Mouse (Mus musculus) midbrain, embryonic 11.5 days (tissue): ENCODE data around the gene Mff. TPM values are rescaled to one million over a fixed set of nuclear protein-coding genes. Genes with fewer than 3 reads are reported as not detected.
A peak's percentile ranks its signal among the peaks of the same experiment; 100 is the strongest.

Experiments
- ATAC-seq: fragments of 200-750 bp; cut with Nextera tagmentation; 2 replicates; pipeline ENCODE4 v1.8.0; 2017; ENCODE audit warnings: moderate TSS enrichment, moderate library complexity; ENCODE audit not compliant: low FRiP score
- DNase-seq: peaks from one replicate; pipeline ENCODE4 v3.0.0; 2015; ENCODE audit warnings: low spot score; ENCODE audit errors: missing footprints
- H3K27ac ChIP-seq: fragments of 300-500 bp; sonication (generic); 2 replicates; pipeline ENCODE4 v1.5.1; 2014; ENCODE audit warnings: low read depth, low read length
- H3K27me3 ChIP-seq: fragments of 300-500 bp; sonication (generic); 2 replicates; pipeline ENCODE4 v1.6.1; 2014; ENCODE audit warnings: mild to moderate bottlenecking, low read length, moderate library complexity, mixed read lengths; ENCODE audit not compliant: control insufficient read depth, insufficient read depth
- H3K36me3 ChIP-seq: fragments of 300-500 bp; sonication (generic); 2 replicates; pipeline ENCODE4 v1.6.1; 2014; ENCODE audit warnings: mild to moderate bottlenecking, low read length, moderate library complexity, mixed read lengths; ENCODE audit not compliant: control insufficient read depth, insufficient read depth
- H3K4me1 ChIP-seq: fragments of 300-500 bp; sonication (generic); 2 replicates; pipeline ENCODE4 v1.6.1; 2014; ENCODE audit warnings: low read length; ENCODE audit not compliant: control insufficient read depth, insufficient read depth
- H3K4me2 ChIP-seq: fragments of 300-500 bp; sonication (generic); 2 replicates; pipeline ENCODE4 v1.6.1; 2014; ENCODE audit warnings: mild to moderate bottlenecking, moderate library complexity
- H3K4me3 ChIP-seq: fragments of 300-500 bp; sonication (generic); 2 replicates; pipeline ENCODE4 v1.5.1; 2014; ENCODE audit warnings: low read depth, low read length
- H3K9ac ChIP-seq: fragments of 300-500 bp; sonication (generic); 2 replicates; pipeline ENCODE4 v1.6.1; 2014; ENCODE audit warnings: low read length
- H3K9me3 ChIP-seq: fragments of 300-500 bp; sonication (generic); 2 replicates; pipeline ENCODE4 v1.6.1; 2016; ENCODE audit warnings: low read length; ENCODE audit not compliant: control insufficient read depth
- WGBS: fragments of 180-500 bp; shearing (Covaris S2); extraction: QIAGEN DNeasy Blood & Tissue Kit; methylation state at CpG from one replicate; pipeline ENCODE4 v1.1.7; 2014; 5-methylcytosine and 5-hydroxymethylcytosine counted together
- polyA plus RNA-seq: library from polyadenylated mRNA; unstranded; fragments of >200 nt; fragmentation: Nextera tagmentation; extraction: Ambion mirVana; gene quantifications from 2 replicates; pipeline ENCODE4 v1.2.1, GENCODE M21; 2014

The Mff gene
- polyA plus RNA-seq, 1 experiment from 2014 or later = 288 TPM

DNA sequence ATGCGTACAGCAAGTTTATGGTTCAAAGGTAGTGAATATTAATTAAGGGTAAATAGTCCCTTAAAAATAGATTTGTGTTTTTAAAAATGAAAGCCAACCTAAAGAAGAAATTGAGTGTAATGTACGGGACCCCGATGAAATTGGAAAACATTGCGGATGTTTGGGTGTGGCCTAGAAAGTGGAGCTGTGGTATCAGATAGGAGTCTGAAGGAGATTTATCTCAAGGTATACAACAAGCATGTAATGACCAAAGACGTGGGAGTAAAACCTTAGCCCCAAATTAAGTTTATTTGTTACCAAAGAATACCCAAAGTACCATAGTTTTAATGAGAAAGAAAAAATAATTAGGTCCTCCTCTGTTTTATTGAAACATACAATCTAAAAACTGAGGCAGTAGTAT, 1.8 kb downstream of the Mff start:
- DNase-seq (no peak), ATAC-seq (no peak)
- H3K9me3 ChIP-seq = no peaks in the 10 kb centered on the region
- no peak overlapping the region for H3K27ac ChIP-seq
- H3K9ac ChIP-seq = no peak overlapping the region
- 95% methylated on average over 5 of the region's 5 CpGs for WGBS
- no peak overlapping the region for H3K4me3 ChIP-seq
- peaks cover 8% of the 10 kb centered on the region for H3K4me1 ChIP-seq
- no peaks in the 10 kb centered on the region; the same call in 1 of the 2 replicates for H3K27me3 ChIP-seq
- H3K36me3 ChIP-seq = peaks cover 4% of the 10 kb centered on the region
- H3K4me2 ChIP-seq = no peak overlapping the region

DNA sequence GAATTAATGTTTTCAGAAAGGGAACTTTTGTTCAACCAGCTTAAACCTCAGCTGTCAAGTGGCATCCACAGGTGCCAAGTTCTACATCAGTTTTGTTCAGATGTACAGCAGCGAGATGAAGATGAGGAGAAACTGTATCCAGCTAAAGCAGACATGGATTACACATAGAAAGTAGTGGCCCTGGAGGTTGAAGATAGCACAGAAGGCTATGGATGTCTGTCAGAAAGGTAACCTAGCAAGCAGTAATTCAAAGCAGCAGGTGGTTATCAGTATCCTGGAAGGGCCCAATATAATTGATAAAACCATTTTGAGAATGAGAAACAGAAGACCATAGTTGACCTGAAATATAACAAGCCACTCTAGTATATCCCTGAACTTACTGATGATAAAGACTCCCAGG, 8.7 kb downstream of the Mff start:
- Histone ChIP-seq H3K27me3 (no peaks in the 10 kb centered on the region), H3K4me2 (no peak overlapping the region), H3K27ac (no peak overlapping the region), H3K9me3 (no peaks in the 10 kb centered on the region), H3K4me3 (no peak overlapping the region), H3K36me3 (peaks cover 9% of the 10 kb centered on the region), H3K9ac (no peak overlapping the region), H3K4me1 (no peaks in the 10 kb centered on the region)
- 89% methylated on average over 1 of the region's 1 CpGs for WGBS
- ATAC-seq (no peak), DNase-seq (no peak)

DNA sequence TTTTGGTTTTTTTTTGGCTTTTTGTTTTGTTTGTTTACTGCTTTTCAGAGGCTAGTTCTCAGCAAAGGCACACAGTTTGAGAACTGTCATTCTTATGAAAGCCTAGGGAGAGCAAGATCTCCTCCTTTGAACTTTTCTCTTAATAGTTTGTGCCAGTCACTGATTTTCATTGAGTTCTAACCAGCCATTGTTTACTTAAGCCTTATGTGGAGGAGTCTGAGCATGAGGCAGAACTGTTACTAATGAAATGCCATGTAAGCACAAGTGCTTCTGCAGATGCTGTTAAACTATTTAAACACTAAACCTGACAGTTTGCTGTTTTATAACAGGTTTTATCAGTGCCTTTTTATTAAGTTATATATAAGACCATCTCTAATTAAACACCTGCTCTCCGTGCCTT, 13.4 kb downstream of the Mff start:
- no peak for DNase-seq
- Histone ChIP-seq H3K4me2 (no peak overlapping the region), H3K9me3 (no peaks in the 10 kb centered on the region), H3K4me1 (no peaks in the 10 kb centered on the region), H3K4me3 (no peak overlapping the region), H3K27me3 (no peaks in the 10 kb centered on the region), H3K9ac (no peak overlapping the region), H3K27ac (no peak overlapping the region), H3K36me3 (peaks cover 2% of the 10 kb centered on the region; the same call in 1 of the 2 replicates)
- no peak for ATAC-seq
- WGBS = 92% methylated on average over 1 of the region's 1 CpGs

DNA sequence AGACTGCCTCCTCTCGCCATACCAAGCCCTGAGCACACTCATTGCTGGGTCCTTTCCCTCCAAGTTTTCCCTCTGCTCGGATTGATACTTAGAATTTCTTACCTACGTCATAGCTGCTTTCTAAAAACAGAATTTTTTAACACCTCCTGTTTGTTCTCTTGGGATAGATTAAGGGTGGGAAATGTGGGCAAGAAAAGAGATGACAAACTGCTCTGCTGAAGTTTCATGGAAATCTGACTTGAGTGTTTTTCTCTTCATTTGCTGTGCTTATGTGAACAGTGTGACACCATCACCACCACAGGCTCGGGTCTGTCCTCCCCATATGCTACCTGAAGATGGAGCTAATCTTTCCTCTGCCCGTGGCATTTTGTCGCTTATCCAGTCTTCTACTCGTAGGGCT, 16.8 kb downstream of the Mff start:
- Histone ChIP-seq H3K27ac (no peak overlapping the region), H3K4me3 (no peak overlapping the region), H3K36me3 (no peaks in the 10 kb centered on the region), H3K4me2 (no peak overlapping the region), H3K9ac (no peak overlapping the region), H3K9me3 (no peaks in the 10 kb centered on the region), H3K4me1 (no peaks in the 10 kb centered on the region), H3K27me3 (no peaks in the 10 kb centered on the region)
- ATAC-seq (no peak), DNase-seq (no peak)
- WGBS = 92% methylated on average over 7 of the region's 7 CpGs

DNA sequence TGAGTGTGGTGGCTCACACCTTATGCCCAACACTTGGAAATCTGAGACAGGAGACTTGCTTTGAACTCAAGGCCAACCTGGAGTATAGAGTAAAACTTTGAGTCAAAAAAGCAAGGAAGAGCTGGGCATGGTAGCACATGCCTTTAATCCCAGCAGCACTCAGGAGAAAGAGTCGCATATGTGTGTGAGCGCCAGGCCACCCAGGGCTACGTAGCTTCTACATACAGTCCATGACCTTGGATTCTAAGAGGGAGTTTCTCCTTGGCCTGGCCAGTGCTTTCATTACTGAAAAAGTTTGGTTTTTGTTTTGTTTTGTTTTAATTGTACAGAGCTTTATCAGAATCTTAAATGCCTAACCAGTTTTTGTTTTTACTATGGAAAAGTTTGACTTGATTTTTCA, 19.3 kb downstream of the Mff start:
- ATAC-seq (no peak), DNase-seq (no peak)
- no peaks in the 10 kb centered on the region for H3K27me3 ChIP-seq
- no peak overlapping the region for H3K4me3 ChIP-seq
- no peak overlapping the region for H3K9ac ChIP-seq
- no peak overlapping the region for H3K27ac ChIP-seq
- no peaks in the 10 kb centered on the region for H3K36me3 ChIP-seq
- H3K9me3 ChIP-seq = no peaks in the 10 kb centered on the region
- no peak overlapping the region for H3K4me2 ChIP-seq
- no peaks in the 10 kb centered on the region for H3K4me1 ChIP-seq
- WGBS = 97% methylated on average over 3 of the region's 3 CpGs

DNA sequence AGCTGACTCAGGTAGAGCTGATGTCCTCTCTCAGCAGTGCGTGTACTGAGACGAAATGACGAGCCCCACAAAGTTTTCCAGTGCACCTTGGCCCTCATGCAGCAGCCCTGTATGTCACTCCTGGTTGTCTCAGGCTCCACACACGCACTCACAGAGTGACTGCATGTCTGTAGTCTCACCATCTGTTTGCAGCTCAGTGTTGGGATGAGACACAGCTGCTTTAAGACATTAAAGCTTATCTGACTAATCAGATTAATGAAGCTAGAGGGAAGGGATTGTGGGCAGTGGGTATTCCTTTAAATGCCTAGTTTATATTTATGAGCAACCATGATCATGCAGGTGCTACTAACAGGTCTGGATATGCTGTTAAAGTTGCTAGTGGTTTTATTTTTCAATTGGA, 21.7 kb downstream of the Mff start:
- ATAC-seq (no peak), DNase-seq (peak; percentile 39)
- 92% methylated on average over 4 of the region's 4 CpGs for WGBS

DNA sequence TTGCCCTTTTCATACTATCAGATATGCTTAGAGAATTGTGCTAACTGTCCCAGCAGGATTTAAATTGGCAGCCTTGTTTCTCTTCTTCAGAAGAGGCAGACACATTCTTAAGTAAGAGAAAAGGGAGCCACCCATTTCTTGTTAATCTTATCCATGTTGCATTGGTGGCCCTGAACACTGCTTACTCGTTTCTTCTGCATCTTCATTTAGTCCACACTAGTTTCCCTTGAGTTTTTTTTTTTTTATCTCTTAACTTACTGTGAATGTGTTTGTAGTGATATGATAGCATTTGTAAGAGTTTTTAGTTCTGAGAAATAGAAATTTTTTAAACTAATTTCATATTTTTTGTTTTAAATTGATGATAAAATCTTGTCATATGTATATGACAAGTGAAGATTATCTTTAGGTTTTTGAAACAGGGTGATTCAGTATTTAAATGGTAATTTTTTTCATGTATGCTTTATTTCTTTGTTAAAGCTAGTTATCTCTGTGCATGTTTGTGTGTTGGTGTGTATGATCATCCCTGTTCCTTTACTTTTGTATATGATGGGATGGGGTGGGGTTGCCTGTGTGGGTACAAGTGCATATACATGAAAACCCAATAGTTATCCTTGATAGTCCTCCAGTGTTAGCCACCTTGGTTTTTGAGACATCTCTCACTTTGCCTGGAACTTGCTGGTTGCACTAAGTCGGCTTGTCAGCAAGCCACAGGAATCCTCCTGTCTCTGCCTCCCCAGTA, 23.2 kb downstream of the Mff start:
- ATAC-seq (no peak), DNase-seq (no peak)
- H3K4me1 ChIP-seq = no peaks in the 10 kb centered on the region
- H3K9me3 ChIP-seq = no peaks in the 10 kb centered on the region
- no peak overlapping the region for H3K27ac ChIP-seq
- no peaks in the 10 kb centered on the region for H3K27me3 ChIP-seq
- H3K4me3 ChIP-seq = no peak overlapping the region
- 87% methylated on average over 2 of the region's 2 CpGs for WGBS
- no peak overlapping the region for H3K9ac ChIP-seq
- H3K4me2 ChIP-seq = no peak overlapping the region
- no peaks in the 10 kb centered on the region for H3K36me3 ChIP-seq

More for the DNA sequence above, 21.7 kb downstream of the Mff start:
- Histone ChIP-seq H3K27ac (no peak overlapping the region), H3K9me3 (no peaks in the 10 kb centered on the region), H3K9ac (no peak overlapping the region), H3K4me2 (no peak overlapping the region), H3K4me3 (no peak overlapping the region), H3K27me3 (no peaks in the 10 kb centered on the region), H3K4me1 (no peaks in the 10 kb centered on the region), H3K36me3 (no peaks in the 10 kb centered on the region)

DNA sequence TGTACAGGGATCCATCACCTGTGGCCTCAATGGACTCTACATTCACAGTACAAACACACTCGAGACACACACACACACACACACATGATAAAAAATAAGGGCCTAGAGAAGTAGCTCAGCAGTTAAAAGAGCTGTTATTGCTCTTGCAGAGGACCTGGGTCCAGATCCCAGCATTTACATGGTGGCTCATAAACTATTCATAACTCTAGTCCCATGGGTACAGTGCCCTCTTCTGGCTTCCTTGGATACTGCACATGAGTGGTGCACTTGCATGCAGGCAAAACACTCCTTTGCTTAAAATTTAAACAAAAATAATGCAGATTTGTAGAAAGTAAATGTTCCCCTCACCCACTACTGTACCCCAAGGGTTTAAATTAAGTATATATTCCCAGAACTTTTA, 34.8 kb downstream of the Mff start:
- Histone ChIP-seq H3K36me3 (peaks cover 2% of the 10 kb centered on the region; the same call in 1 of the 2 replicates), H3K9me3 (no peaks in the 10 kb centered on the region), H3K27ac (no peak overlapping the region), H3K4me1 (no peaks in the 10 kb centered on the region), H3K4me3 (no peak overlapping the region), H3K9ac (no peak overlapping the region), H3K4me2 (no peak overlapping the region), H3K27me3 (no peaks in the 10 kb centered on the region)
- ATAC-seq (no peak), DNase-seq (peak; percentile 87)
- 75% methylated on average over 1 of the region's 1 CpGs for WGBS

DNA sequence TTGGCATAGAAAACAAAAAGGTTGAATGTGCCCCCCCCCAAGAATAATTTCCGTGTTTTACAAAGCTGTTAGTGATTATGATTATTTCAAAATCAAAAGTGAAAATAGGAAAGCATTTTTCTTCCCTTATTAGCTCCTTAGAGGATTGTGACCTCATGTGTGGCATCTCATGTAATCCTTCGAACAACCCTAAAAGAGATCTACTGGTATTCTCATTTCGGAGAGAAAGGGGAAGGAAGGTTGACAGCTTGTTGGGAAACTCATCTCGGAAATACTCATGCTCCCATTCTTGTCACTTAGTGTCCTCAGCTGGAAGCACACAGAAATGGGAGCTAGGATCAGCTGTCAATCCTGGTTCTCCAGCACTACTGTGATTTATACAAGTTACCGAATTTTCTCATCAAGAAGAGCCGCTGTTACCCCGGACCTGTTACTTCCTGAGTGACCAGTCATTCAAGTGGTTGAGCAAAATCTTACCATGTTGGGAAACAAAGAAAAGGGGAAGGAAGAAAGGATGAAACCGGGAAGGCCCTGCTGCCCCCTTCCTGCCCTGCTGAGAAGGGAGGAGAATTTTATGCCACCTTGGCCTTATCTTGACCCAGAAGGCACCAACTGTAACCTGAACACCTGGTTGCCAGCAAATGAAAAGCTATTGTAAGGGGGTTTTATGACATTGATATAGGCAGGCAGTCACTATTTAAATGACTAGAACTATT, 36.9 kb downstream of the Mff start:
- no peak overlapping the region for H3K9ac ChIP-seq
- ATAC-seq = no peak
- no peaks in the 10 kb centered on the region for H3K27me3 ChIP-seq
- H3K4me1 ChIP-seq = no peaks in the 10 kb centered on the region
- H3K4me2 ChIP-seq = no peak overlapping the region
- H3K27ac ChIP-seq = no peak overlapping the region
- H3K36me3 ChIP-seq = peaks cover 2% of the 10 kb centered on the region; the same call in 1 of the 2 replicates
- no peak for DNase-seq
- no peaks in the 10 kb centered on the region for H3K9me3 ChIP-seq
- WGBS = 92% methylated on average over 8 of the region's 8 CpGs
- H3K4me3 ChIP-seq = no peak overlapping the region
